Mouse (Mus musculus): ENCODE measurements around the gene Eef1akmt2. TPM values are rescaled to one million over a fixed set of nuclear protein-coding genes. Genes with fewer than 3 reads are reported as not detected.

The Eef1akmt2 gene
- polyA plus RNA-seq, 1 experiment = 21.7 TPM

- Histone ChIP-seq H3K27ac (ENCODE audit: insufficient read depth, low read depth, low read length) (peak overlapping the region; percentile 31), H3K4me3 (ENCODE audit: insufficient read depth, low read length) (no peak overlapping the region), H3K4me1 (ENCODE audit: control insufficient read depth, insufficient read depth, low read length) (peaks cover 60% of the 10 kb centered on the region)
- TF ChIP-seq POLR2A (IDR thresholded peaks at IDR 0.05; ENCODE audit: borderline replicate concordance, low read depth, low read length) (no peak), CTCF (IDR thresholded peaks at IDR 0.05; ENCODE audit: low read depth, low read length) (no peak)
These were observed 53.1 kb downstream of the Eef1akmt2 start for GRCm38 (mm10) chr7:132799119-132800016.

- no peak overlapping the region for H3K4me3 ChIP-seq (ENCODE audit: insufficient read depth, low read length)
- H3K4me1 ChIP-seq (ENCODE audit: control insufficient read depth, insufficient read depth, low read length) = peaks cover 45% of the 10 kb centered on the region
- no peak overlapping the region for H3K27ac ChIP-seq (ENCODE audit: insufficient read depth, low read depth, low read length)
- TF ChIP-seq CTCF (IDR thresholded peaks at IDR 0.05; ENCODE audit: low read depth, low read length) (no peak), POLR2A (IDR thresholded peaks at IDR 0.05; ENCODE audit: borderline replicate concordance, low read depth, low read length) (no peak)
These were observed 57.3 kb downstream of the Eef1akmt2 start for GRCm38 (mm10) chr7:132795141-132795540.

- Histone ChIP-seq H3K27ac (ENCODE audit: insufficient read depth, low read depth, low read length) (0 out of 2 replicates have a peak overlapping the region, but pooled peaks have one; percentile 6), H3K4me1 (ENCODE audit: control insufficient read depth, insufficient read depth, low read length) (peaks cover 29% of the 10 kb centered on the region)
- TF ChIP-seq CTCF (IDR thresholded peaks at IDR 0.05; ENCODE audit: low read depth, low read length) (no peak), POLR2A (IDR thresholded peaks at IDR 0.05; ENCODE audit: borderline replicate concordance, low read depth, low read length) (no peak)
These were observed 59.0 kb downstream of the Eef1akmt2 start for GRCm38 (mm10) chr7:132793467-132793866.

GRCm38 (mm10) chr7:132790447-132791219 is 61.8 kb downstream of the Eef1akmt2 start:
- no peak for TF ChIP-seq POLR2A (IDR thresholded peaks at IDR 0.05; ENCODE audit: borderline replicate concordance, low read depth, low read length)
- no peak for TF ChIP-seq CTCF (IDR thresholded peaks at IDR 0.05; ENCODE audit: low read depth, low read length)
- H3K4me3 ChIP-seq (ENCODE audit: insufficient read depth, low read length) = no peak overlapping the region
- H3K4me1 ChIP-seq (ENCODE audit: control insufficient read depth, insufficient read depth, low read length) = peaks cover 54% of the 10 kb centered on the region
- H3K27ac ChIP-seq (ENCODE audit: insufficient read depth, low read depth, low read length) = no peak overlapping the region

More at GRCm38 (mm10) chr7:132793467-132793866, 59.0 kb downstream of the Eef1akmt2 start:
- H3K4me3 ChIP-seq (ENCODE audit: insufficient read depth, low read length) = no peak overlapping the region

GRCm38 (mm10) chr7:132788826-132789225 is 63.6 kb downstream of the Eef1akmt2 start:
- no peak for TF ChIP-seq POLR2A (IDR thresholded peaks at IDR 0.05; ENCODE audit: borderline replicate concordance, low read depth, low read length)
- TF ChIP-seq CTCF (IDR thresholded peaks at IDR 0.05; ENCODE audit: low read depth, low read length) = no peak
- H3K4me3 ChIP-seq (ENCODE audit: insufficient read depth, low read length) = no peak overlapping the region
- H3K4me1 ChIP-seq (ENCODE audit: control insufficient read depth, insufficient read depth, low read length) = peaks cover 64% of the 10 kb centered on the region
- no peak overlapping the region for H3K27ac ChIP-seq (ENCODE audit: insufficient read depth, low read depth, low read length)

GRCm38 (mm10) chr7:132787496-132788190 is 64.8 kb downstream of the Eef1akmt2 start:
- H3K4me1 ChIP-seq (ENCODE audit: control insufficient read depth, insufficient read depth, low read length) = peaks cover 65% of the 10 kb centered on the region
- H3K4me3 ChIP-seq (ENCODE audit: insufficient read depth, low read length) = no peak overlapping the region
- peak overlapping the region; percentile 22 for H3K27ac ChIP-seq (ENCODE audit: insufficient read depth, low read depth, low read length)
- TF ChIP-seq POLR2A (IDR thresholded peaks at IDR 0.05; ENCODE audit: borderline replicate concordance, low read depth, low read length) (no peak), CTCF (IDR thresholded peaks at IDR 0.05; ENCODE audit: low read depth, low read length) (no peak)

- Histone ChIP-seq H3K27ac (ENCODE audit: insufficient read depth, low read depth, low read length) (peak overlapping the region; percentile 22), H3K4me1 (ENCODE audit: control insufficient read depth, insufficient read depth, low read length) (peaks cover 64% of the 10 kb centered on the region), H3K4me3 (ENCODE audit: insufficient read depth, low read length) (no peak overlapping the region)
- TF ChIP-seq POLR2A (IDR thresholded peaks at IDR 0.05; ENCODE audit: borderline replicate concordance, low read depth, low read length) (no peak), CTCF (IDR thresholded peaks at IDR 0.05; ENCODE audit: low read depth, low read length) (no peak)
These were observed 65.5 kb downstream of the Eef1akmt2 start for GRCm38 (mm10) chr7:132787022-132787421.

GRCm38 (mm10) chr7:132786522-132786921 is 66.0 kb downstream of the Eef1akmt2 start:
- Histone ChIP-seq H3K4me3 (ENCODE audit: insufficient read depth, low read length) (no peak overlapping the region), H3K27ac (ENCODE audit: insufficient read depth, low read depth, low read length) (peak overlapping the region; percentile 22), H3K4me1 (ENCODE audit: control insufficient read depth, insufficient read depth, low read length) (peaks cover 64% of the 10 kb centered on the region)
- TF ChIP-seq CTCF (IDR thresholded peaks at IDR 0.05; ENCODE audit: low read depth, low read length) (no peak), POLR2A (IDR thresholded peaks at IDR 0.05; ENCODE audit: borderline replicate concordance, low read depth, low read length) (no peak)

- H3K27ac ChIP-seq (ENCODE audit: insufficient read depth, low read depth, low read length) = peak overlapping the region; percentile 30
- peaks cover 63% of the 10 kb centered on the region for H3K4me1 ChIP-seq (ENCODE audit: control insufficient read depth, insufficient read depth, low read length)
These were observed 66.5 kb downstream of the Eef1akmt2 start for GRCm38 (mm10) chr7:132786011-132786410.

More at GRCm38 (mm10) chr7:132786011-132786410, 66.5 kb downstream of the Eef1akmt2 start:
- no peak overlapping the region for H3K4me3 ChIP-seq (ENCODE audit: insufficient read depth, low read length)
- TF ChIP-seq CTCF (IDR thresholded peaks at IDR 0.05; ENCODE audit: low read depth, low read length) = no peak
- no peak for TF ChIP-seq POLR2A (IDR thresholded peaks at IDR 0.05; ENCODE audit: borderline replicate concordance, low read depth, low read length)

All from bone marrow macrophage, adult 2 months (primary cell).